Mouse (Mus musculus) kidney, adult 9 months (tissue): ENCODE data around the gene Defb20.

Experiments
- DNase-seq: peaks from one replicate; pipeline ENCODE4 v3.0.0; 2022

The Defb20 gene

DNA sequence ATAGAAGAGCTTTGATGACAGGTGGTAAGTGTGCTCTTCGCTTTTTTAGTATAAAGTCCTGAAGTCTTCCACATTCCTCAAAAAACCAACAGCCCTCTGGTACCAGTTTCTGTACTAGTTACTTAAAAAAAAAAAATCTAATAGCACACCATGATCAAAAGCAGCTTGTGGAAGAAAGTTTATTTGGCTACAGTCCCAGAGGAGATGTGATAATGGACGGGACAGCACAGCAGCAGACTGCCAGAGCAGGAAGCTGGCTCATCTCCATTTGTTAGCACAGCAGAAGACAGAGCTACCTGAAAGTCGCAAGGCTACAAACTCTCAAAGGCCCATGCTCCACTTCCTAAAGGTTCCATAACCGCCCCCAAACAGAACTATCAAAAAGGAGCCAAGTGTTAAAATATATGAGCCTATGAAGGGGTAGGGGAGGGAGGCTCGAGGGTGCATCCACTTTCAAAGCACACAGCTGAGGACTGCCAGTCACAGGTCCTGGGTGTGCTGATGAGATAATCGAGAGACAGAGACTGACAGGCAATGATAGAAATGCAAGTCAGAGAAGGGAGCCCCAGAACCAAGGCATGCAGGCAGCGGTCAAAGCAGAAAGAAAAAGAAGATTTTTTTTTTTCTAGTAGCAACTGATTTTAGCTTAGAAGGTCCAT is 23.5 kb downstream of the Defb20 start:
- DNase-seq = no peak

DNA sequence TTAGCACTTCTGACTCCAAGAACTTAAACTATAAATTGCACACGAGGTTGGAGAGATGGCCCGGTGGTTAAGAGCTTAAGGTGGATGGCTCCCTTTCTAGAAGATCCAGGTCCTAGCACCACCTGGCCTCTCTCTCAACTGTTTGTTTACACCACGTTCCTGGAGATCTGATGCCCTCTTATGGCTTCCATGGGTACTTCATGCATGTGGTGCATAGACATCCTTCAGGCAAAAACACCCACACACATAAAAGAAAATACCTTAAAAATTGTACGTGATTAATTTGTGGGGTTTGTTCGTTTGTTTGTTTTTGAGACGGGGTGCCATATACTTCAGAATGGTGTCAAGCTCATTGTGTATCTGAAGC is 24.0 kb downstream of the Defb20 start:
- no peak for DNase-seq

DNA sequence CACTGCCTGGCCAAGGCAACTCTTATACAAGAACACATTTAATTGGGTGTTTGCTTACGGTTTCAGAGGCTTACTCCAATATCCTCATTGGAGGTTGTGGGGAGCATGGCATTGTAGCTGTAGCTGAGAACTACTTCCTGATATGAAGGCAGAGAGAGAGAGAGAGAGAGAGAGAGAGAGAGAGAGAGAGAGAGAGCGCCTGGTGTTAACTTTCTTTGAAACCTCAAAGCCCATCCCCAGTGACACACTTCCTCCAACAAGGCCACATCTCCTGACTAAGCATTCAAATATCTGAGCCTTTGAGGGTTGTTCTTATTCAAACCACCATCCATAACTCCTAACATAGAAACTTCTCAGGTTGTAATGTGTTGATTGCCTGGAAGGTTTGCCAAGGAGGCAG is 27.1 kb downstream of the Defb20 start:
- no peak for DNase-seq

DNA sequence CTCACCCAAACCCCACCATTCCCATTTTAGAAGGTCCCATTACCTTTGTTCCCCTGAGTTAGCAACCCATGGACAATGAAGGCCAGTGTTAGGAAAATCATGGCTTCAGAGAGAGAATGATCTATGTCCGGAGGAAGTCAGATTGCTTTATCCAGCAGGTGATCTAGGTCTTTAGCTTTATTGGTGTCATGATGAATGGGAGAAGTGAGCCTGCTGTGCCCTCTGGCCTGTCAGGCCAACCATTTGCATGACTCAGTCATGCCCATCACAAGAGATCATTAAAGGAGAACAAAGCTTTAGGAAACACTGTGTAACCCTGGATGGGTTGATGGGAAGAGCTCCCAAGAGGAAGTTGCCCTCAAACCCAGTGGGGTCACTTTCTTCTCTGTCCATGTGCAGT is 34.7 kb downstream of the Defb20 start, which contains the start of gene Defb26:
Gene Defb26, minus strand, starts transcription at position 101 of the 400 bp plus-strand sequence.
- no peak for DNase-seq

DNA sequence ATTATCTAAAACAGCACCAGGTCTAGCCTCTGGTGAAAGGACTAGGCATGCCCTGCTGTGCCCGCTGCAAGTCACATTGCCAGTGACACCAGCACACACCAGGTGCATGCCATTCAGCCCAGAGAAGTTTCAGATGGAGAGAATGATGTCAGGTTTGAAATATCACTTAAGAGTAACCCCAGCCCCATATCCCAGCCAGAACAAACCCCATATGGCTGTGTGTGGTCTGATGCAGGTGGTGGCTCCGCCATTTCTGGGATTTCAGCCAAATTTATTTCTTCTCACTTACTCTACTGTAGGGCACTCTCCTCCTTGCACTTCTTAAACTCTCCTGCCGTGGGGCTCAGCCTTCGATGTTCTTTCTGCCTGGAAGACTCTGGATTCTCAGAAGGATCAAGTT is 39.2 kb downstream of the Defb20 start:
- DNase-seq = no peak

DNA sequence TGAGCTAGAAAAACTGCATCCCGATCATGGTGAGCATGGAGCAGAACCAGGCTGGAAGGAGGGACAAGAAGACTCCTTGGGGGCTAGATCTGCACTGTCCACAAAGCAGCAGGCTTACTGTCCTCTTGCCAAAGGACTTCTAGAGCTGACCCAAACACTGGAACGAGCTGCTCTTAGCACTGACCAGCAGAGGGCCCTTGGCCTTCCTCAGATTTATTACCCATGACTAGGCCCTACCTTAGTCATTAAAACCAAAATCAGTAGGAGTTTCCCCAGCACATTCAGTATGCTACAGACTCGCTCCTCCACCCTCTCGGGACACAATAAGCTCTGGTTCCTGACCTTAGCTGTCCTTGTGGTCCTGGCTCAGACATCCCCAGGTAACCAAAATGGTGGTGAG is 41.1 kb downstream of the Defb20 start, which contains the start of gene Defb28:
Gene Defb28, plus strand, starts transcription at position 275 of the 400 bp plus-strand sequence.
- DNase-seq = peak; percentile 29
